Mouse (Mus musculus) adrenal gland (tissue): Measurements from ENCODE around the gene Cfl1.

ENCODE experiments used
- intact Hi-C: fragments of 180-260 bp; cut with DNase I; formaldehyde crosslinking; loops from one replicate; pipeline ENCODE4 v1.15.1; 2025

The Cfl1 gene

GRCm38 (mm10) chr19:5518721-5519120 is 28.5 kb downstream of the Cfl1 start:
- intact Hi-C loops = no loop called here

- intact Hi-C loops = loop anchor here (10.0 kb wide), 1 partner anchor 260 kb away; no protein-coding TSS in a partner anchor
These were observed 34.9 kb downstream of the Cfl1 start for GRCm38 (mm10) chr19:5525204-5525603.

- intact Hi-C loops = loop anchor here (1.0 to 10.0 kb wide), 2 partner anchors 39 to 255 kb away; partner anchors contain the start of gene Ap5b1
These were observed 39.3 kb downstream of the Cfl1 start for GRCm38 (mm10) chr19:5529325-5530137.

- intact Hi-C loops = no loop called here
These were observed 39.9 kb downstream of the Cfl1 start for GRCm38 (mm10) chr19:5530138-5530524.

- intact Hi-C loops = no loop called here
These were observed 42.3 kb downstream of the Cfl1 start for GRCm38 (mm10) chr19:5532520-5532919.

GRCm38 (mm10) chr19:5538786-5539185 is 48.5 kb downstream of the Cfl1 start:
- intact Hi-C loops = no loop called here

GRCm38 (mm10) chr19:5543362-5543761 is 53.1 kb downstream of the Cfl1 start:
- intact Hi-C loops = no loop called here

GRCm38 (mm10) chr19:5544031-5544430 is 53.8 kb downstream of the Cfl1 start:
- intact Hi-C loops = no loop called here
